Mouse (Mus musculus): ENCODE data around the gene Card14.
A peak's percentile ranks its signal among the peaks of the same experiment; 100 is the strongest.

Gene Card14

DNA sequence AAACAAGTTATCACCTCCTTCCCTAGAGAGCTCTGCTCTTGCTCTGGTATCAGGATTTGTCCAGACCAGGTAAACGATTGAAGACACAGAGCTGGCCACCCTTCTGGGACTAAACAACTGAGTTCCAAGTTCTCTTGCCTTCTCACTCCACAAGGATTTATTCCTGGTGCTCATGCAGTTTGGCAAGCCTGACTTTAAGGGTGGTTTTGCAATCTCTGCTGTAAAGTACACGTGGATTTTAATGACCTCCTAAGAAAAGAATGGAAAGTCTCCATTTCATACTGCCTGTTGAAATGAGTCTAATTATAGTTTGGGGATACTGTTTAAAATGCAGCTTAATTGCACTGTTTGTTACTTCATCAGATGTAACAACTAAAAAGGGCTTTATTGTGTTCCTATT, 6.6 kb upstream of the Card14 start:
- DNase-seq (ENCODE audit: low read depth, low spot score): no peak

DNA sequence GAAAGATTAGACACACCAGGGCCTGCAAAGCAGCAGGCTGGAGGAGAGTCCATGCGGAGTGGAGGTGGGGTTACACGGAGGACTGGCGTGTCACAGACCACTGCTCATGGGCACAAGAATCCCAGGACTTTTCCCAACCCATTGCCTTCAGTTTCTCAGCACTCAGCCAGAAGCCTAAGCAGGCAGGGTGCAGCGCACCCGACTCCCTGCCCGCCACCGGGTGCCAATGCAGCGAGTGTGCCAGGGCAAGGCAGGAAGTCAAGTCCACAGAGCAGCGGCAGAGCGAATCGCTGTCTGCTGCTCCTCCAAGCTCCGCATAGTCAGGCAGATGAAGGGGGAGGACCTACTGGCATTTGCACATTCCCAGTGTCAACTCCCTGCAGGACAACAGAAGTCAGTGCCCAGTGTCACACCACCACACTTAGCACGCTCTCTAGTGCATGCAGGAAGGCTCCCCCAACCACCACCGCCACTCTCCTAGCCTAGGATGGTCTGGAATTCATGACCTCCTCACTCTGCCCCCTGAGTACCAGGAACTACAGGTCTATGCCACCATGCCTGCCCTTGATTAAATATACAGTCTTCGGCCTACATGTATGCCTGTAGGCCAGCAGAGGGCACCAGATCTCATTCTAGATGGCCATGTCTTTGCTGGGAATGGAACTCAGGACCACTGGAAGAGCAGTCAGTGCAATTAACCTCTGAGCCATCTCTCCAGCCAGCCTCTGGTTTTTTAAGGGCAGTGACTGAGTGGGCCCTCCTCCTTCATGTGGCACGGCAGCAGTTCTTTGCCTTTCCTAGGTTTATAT, 2.5 kb upstream of the Card14 start:
- peak; percentile 83 for DNase-seq (ENCODE audit: low read depth, low spot score)

DNA sequence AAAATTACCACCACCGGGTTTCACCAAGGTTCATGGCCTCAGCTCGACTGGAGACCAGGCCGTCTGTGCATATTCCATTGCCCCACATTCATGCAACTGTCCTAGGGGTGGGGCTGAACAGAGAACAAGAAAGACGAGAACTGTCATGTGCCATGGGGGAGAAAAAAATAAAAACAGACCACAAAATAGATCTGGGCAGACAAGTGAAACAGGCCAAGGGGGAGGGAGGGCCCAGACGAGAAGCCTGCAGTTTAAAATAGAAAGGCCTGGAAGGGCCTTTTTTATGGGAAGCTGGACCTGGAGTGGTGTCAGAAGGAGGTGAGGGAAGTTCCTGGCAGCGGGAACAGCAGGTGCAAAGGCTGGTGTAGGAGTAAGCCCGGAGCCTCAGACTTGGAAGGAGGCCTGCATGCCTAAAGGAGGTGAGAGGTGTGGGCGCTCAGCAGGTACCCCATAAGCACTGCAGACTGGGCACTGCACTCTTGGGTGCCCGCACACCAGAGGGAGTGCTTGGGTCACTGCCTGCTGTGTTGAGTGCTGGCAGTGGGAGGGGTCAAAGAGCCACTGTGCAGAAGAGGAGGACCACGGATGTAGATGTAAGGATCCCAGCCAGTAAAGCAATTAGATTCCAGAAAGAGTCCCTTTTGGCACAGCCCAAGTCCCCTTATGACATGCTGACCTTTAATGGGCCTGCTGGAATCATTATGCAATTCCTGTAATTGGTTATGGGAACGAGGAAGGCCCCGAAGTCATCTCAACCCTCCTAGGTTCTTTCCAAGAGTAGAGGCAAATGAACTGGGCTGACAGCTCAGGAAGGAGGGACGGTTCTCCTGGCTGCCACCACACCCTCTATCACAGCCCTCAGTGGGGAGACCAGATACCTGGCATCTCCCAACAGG, 558 bp upstream of the Card14 start:
- DNase-seq (ENCODE audit: low read depth, low spot score): no peak

DNA sequence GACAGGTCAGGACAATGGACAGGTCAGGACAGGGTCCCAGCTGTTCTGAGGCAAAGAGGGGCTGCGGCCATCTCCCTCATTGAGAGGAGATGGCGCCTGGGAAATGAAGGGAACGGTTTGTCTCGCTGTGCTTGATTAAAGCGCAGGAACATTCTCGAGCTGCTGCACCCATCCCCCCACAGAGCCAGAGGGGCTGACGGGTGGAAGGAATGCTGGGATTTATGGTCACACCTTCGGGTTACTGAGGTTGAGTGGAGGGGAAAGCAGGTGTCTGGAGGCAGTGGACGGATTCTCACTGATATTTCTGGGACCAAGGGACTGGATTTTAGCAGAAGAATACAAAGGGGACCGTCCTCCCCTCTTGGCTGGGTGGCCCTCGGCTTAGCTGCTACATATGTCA, 348 bp downstream of the Card14 start:
- no peak for DNase-seq (ENCODE audit: low read depth, low spot score)

DNA sequence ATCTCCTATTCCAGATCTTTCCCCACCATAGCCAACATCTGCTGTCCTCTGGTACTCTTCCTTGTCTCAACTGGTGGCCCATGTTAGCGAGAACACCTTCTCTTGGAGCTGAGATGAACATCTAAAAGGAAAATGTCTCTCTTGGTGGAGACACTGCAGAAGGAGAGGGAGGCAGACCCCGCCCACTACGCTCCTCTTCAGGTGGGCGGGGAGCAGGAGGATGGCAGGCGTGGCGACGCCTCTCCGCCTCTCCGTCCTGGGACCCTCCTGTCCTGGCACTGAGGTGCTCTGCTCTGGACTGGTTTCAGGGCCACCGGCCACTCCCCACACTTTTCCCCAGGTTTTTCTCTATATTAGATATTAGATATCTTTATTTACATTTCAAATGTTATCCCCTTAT, 3.1 kb downstream of the Card14 start:
- DNase-seq (ENCODE audit: low read depth, low spot score): no peak

DNA sequence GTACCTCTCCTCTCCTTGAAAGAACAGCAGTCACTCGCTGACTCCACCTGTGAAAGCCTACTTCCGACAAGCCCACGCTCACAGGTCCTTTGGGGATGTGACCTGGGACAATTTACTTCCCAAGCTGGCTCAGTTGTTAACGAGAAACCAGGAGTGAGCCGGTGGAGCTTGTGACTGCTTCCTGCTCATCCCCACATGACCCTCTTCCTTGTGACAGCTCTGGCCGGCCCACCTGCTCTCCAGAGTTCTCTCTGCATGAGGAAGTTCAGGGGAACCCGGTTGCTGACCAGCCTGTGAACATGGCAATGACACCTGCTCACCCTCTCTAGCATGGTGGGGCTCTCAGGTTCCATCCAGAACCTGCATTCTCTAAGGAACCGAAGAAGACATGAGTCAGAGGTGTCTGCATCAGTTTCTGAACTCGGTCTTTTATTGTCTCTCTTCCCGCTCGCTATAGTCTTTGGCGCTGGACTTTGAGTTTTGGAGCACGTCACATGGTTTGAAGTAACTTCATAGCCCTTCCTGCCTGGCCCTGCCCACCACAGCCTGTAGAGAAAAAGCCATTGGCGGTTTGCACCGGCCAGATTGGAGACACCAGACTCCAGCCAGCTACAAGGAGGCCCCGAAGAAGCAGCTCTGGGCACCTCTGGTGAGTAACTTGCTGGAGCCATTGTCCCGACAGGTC, 6.8 kb downstream of the Card14 start:
- no peak for DNase-seq (ENCODE audit: low read depth, low spot score)

DNA sequence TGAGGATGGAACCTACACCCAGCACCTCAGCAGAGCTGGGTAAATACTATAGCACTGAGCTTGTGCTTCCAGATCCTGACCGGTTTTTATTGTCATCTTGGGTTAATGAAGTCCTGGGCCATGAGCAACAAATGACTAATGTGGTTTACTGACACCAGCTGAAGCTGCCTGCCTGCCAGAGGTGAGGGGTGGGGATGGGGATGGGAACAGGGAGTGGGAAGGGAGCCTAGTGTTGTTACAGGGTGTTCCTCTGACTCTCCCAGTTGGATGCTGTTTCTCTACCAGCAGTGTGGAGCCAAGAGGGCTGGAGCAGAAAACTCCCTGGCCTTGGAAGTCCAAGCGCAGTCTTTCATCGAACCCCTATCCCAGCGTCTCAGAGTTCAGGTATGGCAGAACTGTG, 9.2 kb downstream of the Card14 start:
- DNase-seq (ENCODE audit: low read depth, low spot score): no peak

DNA sequence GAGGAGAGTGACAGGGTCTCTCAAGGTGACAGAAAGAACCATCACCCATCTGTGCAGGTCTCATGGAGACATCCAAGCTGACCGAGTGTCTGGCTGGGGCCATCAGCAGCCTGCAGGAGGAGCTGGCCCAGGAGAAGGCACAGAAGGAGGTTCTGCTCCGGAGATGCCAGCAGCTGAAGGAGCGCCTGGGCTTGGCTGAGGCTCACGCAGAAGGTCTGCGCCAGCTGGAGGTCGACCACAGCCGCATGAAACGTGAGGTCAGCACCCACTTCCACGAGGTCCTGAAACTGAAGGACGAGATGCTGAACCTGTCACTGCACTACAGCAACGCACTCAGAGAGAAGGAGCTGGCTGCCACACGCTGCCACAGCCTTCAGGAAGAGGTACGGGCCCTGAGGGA, 15.0 kb downstream of the Card14 start:
- DNase-seq (ENCODE audit: low read depth, low spot score): no peak

DNA sequence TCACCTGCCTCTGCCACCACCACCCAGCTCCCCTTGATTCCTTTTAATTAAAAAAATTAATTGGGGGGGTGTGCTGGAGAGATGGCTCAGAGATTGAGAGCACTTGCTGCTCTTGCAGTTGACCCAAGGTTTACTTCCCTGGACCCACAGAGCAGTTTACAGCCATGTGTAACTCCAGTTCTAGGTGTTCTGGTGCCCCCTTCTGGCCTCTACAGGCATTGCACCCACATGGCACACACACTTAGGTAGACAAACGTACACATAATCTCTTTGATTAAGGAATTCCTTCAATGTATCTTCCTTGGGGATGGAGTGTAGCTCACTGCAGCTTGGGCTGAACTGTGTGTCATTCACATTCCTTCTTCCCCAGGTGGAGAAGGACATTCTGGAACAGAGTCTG, 17.5 kb downstream of the Card14 start:
- no peak for DNase-seq (ENCODE audit: low read depth, low spot score)

DNA sequence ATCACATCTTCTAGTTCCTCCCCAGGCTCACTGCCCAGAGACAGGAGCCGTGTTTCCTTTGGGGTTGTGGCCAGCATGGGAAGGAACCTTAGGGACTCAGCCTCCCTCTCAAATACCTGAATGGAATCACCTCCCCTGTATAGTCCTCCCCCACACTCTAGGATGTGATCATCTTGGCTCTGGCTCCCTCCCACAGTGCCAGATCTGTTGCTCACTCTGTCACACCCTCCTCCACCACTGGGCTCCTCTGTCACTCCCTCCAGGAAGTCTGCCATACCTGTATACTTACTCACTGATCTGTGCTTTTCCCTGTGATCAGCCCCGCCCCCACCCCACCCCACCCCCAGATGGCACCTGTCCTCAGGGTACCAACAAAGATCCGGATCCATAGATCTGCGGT, 23.0 kb downstream of the Card14 start:
- DNase-seq (ENCODE audit: low read depth, low spot score): no peak

DNA sequence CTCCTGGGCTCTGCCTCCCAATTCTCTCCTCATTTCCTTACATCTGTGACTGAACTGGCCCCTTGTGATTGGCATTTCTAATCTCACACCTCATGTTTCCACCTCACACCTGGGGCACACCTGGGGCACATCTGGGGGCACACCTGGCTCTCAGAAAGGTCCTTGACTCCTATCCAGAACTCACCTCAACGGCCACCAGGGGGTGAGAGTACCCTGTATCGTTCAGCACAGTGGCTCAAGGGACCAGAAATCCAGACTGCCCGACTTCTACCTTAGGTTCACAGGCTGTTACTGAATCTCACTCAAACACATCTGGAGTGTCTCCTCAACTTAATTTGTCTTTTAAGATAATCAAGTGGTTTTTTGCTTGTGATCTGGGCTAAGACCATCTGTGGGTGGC, 24.4 kb downstream of the Card14 start:
- DNase-seq (ENCODE audit: low read depth, low spot score): peak; percentile 35

DNA sequence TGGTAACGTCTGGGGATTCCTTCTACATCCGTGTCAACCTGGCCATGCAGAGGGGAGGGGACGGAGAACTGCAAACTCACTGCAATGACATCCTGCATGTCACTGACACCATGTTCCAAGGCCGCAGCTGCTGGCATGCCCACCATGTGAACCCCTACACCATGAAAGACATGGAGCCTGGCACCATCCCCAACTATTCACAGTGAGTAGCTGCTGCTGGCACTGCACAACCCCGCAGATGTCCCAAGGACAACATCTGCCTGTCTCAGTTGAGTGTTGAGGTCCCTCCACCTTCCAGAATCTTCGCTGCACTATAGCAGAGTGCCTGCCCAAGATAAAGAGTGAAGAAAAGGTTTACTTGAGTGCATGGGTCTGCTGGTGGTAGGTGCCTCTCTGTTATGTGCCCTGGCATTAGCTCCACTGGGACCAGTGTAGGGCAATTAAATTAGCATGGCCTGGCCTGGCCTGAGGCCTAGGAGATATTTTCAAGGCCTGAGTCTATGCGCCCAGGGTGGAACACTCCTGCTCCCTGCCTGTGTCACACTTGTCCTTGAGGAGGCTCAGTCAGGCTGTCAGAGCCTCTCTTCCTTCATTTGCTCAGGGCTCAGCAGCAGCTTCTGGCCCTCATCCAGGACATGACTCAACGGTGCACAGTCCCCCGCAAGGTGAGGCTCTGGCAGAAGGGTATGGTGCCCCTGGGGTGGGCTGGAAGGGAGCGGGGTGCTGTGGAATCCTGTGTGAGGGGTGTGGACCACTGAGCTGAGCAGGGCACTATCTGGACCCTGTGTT, 30.9 kb downstream of the Card14 start:
- no peak for DNase-seq (ENCODE audit: low read depth, low spot score)

DNA sequence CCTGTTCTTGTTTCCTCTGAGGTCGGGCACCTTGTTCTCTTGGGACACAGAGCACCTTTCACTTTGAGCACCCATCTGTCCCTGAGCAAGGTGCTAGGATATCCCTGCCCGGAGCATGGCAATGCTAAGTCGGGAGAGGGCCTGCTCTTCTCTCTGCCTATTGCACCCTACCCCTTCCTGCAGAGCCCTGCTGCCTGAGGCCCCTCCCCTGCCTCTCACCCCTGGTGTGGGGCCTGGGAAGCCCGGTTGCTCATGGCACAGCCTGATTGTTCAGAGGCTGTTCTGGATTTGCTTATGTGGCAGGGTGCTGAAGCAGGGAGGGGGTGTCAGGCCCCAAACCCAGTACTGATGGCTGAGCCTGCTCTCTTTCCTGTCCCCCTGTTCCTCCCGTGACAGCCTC, 31.6 kb downstream of the Card14 start:
- no peak for DNase-seq (ENCODE audit: low read depth, low spot score)

DNA sequence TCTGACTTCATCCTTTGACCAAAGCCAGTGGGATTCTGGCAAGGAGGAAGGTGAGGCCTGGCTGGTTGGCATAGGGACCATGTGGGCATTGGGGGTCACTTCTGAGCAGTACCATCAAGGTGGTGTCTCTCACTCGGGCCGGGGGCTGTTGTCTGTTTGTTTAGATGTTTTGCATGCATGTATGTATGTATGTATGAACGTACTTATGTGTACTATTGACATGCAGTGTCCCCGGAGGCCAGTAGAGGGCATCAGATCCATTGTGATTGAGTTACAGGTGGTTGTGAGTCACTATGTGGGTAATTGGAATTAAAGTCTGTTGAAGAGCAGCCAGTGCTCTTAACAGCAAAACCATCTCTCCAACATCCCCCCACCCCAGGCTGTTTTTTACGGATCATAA, 32.1 kb downstream of the Card14 start:
- DNase-seq (ENCODE audit: low read depth, low spot score): peak; percentile 91

DNA sequence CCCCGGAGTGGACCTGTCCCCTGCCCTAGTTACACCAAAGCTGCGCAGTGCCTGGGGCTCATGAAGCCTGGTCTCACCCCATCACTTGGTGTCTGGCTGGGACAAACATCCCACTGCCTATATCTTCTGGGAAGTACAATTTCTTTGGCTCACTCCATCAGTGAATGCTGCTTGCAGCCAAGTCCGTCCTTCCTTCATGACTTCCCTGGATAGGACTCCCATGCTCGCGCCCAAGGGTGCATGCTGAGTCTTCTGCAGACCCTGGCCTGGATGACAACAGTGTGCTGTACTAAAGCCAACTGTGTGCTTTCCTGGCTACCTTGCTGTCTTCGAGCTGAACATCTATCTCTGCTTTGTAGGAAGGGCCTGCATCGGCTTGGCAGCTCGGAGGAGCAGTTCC, 36.6 kb downstream of the Card14 start:
- no peak for DNase-seq (ENCODE audit: low read depth, low spot score)

DNA sequence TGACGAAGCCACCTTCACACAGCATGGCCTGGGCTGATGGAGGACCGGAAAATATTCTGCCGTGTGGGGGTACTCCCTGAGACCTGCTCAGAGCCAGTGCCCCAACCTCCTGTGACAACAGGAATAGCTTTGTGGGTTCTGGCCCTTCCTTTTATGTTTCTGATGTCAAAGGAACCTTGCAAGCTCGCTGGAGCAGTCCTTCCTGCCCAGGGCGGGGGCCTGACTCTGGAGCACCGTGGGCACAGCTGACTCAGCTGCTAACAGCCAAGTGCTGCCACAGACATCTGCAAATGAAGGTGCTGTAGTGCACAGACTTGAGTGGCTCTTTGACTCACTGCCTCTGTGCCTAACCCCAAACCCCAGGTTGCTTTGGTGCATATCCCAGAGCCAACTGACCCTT, 37.3 kb downstream of the Card14 start:
- no peak for DNase-seq (ENCODE audit: low read depth, low spot score)

DNA sequence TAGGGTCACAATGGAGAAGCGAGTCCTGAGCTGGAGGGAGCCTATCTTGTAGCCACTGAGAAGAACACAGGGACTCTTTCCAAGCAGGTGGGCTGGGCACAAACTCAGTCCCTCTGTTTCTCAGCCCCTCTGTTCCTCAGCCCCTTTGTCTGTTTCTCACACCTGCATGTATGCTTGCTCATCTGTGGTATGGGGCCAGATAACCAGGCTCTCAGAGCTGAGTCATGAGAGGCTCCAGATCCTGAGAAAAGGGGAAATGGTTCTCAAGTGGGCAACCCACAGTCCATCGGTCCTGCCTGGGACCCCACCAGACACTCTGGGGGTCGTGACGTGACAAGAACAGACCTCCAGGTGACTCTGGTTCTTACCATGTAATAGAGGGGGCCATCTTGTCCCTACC, 39.6 kb downstream of the Card14 start:
- DNase-seq (ENCODE audit: low read depth, low spot score): no peak

DNA sequence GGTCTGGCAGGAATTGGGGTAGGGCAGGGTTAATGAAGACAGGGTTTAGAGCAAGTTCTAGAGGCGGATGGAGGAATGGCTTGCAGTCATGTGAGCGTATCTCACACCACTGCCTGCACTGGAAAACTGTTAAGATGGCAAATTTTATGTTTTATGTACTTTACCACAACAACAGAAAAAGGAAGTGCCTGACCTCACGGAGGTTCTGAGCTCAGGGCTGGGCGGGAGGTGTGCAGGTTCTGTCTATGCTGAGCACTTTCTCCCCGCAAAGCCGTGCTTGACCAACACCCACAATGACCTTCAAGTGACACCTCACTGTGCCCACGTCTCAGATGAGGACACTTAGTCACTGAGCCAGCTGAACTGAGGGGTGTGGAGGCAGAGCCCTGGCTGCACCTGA, 44.5 kb downstream of the Card14 start:
- DNase-seq (ENCODE audit: low read depth, low spot score): peak; percentile 40

DNA sequence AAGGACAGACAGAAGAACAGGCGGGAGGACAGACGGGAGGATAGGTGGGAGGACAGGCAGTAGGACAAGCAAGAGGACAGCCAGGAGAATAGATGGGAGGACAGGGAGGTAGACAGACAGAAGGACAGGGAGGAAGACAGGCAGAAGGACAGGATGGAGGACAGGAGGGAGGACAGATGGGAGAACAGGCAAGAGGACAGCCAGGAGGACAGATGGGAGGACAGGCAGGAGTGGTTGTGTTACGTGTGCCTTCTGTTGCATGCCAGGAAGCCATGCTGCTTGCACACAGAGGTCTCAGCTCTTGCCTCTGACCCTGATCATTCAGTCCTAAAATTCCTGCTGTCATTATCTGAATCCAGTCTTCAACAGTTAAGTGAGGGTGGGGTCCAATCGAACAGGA, 46.4 kb downstream of the Card14 start:
- DNase-seq (ENCODE audit: low read depth, low spot score): no peak

DNA sequence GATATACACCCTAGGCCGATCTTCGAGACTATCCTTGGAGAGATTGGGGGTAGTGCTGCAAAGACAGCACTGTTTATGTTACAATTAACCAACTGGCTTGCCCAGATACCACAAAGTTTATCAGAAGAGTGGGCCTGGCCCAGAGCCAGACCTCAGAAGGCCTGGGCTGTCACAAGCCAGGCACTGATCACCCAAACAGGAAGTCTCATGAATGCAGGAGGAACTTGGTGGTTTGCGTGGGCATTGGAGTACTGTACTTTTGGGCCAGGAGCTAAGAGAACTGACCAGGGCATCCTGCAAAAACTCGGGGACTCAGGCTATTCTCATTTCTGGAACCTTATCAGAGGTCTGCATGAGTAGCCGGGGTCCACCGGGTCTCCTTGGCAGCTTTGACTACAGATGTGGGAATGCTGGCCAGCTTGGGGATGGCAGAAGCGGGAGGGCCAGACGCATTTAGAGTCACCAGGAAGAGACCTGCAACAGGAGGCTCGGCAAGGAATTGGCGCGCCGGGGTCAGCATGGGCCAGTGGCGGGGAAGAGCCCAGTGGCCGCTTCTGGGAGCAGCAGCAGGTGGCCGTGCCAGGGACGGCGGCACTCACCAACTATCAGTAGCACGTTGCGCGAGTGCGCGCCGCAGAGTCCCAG, 47.4 kb downstream of the Card14 start:
- peak; percentile 71 for DNase-seq (ENCODE audit: low read depth, low spot score)
